Mouse (Mus musculus) embryonic facial prominence, embryonic 14.5 days (tissue): ENCODE data around the gene Clmn. TPM values are rescaled to one million over a fixed set of nuclear protein-coding genes. Genes with fewer than 3 reads are reported as not detected.
"Not testable (repeated sequence)": the region's sequence is repeated elsewhere in the genome, so short reads cannot be mapped to it uniquely, and the experiment has no call there.

Experiments used
- ATAC-seq: fragments of 200-750 bp; cut with Nextera tagmentation; 2 replicates; pipeline ENCODE4 v1.8.0; 2017; ENCODE audit warnings: low read depth, moderate number of reproducible peaks, moderate TSS enrichment
- DNase-seq: peaks from one replicate; pipeline ENCODE4 v3.0.0-alpha.2; 2015; ENCODE audit warnings: low spot score
- H3K27ac ChIP-seq: fragments of 300-500 bp; sonication (generic); replicated peaks from 2 replicates; pipeline ENCODE4 v1.5.1; 2014; ENCODE audit warnings: low read depth, mild to moderate bottlenecking, low read length, moderate library complexity
- H3K27me3 ChIP-seq: fragments of 300-500 bp; sonication (generic); replicated peaks from 2 replicates; pipeline ENCODE4 v1.6.1; 2014; ENCODE audit warnings: low read length; ENCODE audit not compliant: control insufficient read depth, insufficient read depth
- H3K36me3 ChIP-seq: fragments of 300-500 bp; sonication (generic); 2 replicates; pipeline ENCODE4 v1.6.1; 2014; ENCODE audit warnings: low read length, mixed read lengths; ENCODE audit not compliant: control insufficient read depth, insufficient read depth
- H3K4me1 ChIP-seq: fragments of 300-500 bp; sonication (generic); 2 replicates; pipeline ENCODE4 v1.6.1; 2014; ENCODE audit warnings: antibody characterized with exemption, low read length; ENCODE audit not compliant: control insufficient read depth, insufficient read depth
- H3K4me2 ChIP-seq: fragments of 300-500 bp; sonication (generic); 2 replicates; pipeline ENCODE4 v1.6.1; 2014; ENCODE audit warnings: low read depth, mild to moderate bottlenecking, low read length, moderate library complexity, mixed read lengths
- H3K4me3 ChIP-seq: fragments of 300-500 bp; sonication (generic); 2 replicates; pipeline ENCODE4 v1.5.1; 2014; ENCODE audit warnings: low read depth, mild to moderate bottlenecking, low read length
- H3K9ac ChIP-seq: fragments of 300-500 bp; sonication (generic); 2 replicates; pipeline ENCODE4 v1.6.1; 2014; ENCODE audit warnings: low read depth, mild to moderate bottlenecking, low read length, moderate library complexity, mixed read lengths
- H3K9me3 ChIP-seq: fragments of 300-500 bp; sonication (generic); 2 replicates; pipeline ENCODE4 v1.6.1; 2016; ENCODE audit warnings: low read length; ENCODE audit not compliant: control insufficient read depth
- WGBS: fragments of 180-500 bp; shearing (Covaris S2); extraction: QIAGEN DNeasy Blood & Tissue Kit; methylation state at CpG from one replicate; pipeline ENCODE4 v1.1.7; 2014; 5-methylcytosine and 5-hydroxymethylcytosine counted together
- polyA plus RNA-seq: library from polyadenylated mRNA; unstranded; fragments of >200 nt; fragmentation: Nextera tagmentation; extraction: Ambion mirVana; gene quantifications from 2 replicates; pipeline ENCODE4 v1.2.1, GENCODE M21; 2014

Clmn gene
- polyA plus RNA-seq, 1 experiment from 2014 or later: 3.2 TPM

DNA sequence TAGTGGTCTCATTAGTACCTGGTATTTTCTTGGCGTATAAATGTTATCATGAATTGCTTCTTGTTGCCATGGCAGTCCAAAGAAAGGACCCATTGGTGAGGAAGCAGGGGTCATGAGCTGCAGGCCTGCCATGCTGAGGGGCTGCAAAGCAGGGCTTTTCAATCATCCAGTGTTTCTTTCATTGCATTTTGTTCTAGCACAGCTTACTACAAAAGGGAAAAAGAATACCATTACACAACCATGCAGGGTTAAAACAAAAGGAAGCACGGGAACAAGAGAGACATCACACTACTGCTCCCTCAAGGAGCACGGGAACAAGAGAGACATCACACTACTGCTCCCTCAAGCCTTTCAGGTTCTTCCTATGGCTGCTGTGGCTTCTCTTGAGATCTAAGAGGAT lies 133.1 kb downstream of the Clmn start:
- H3K4me1 ChIP-seq: no peaks in the 10 kb centered on the region
- no peak overlapping the region for H3K27ac ChIP-seq
- 73% methylated on average over 3 of the region's 3 CpGs for WGBS
- no peak overlapping the region for H3K4me3 ChIP-seq
- no peak overlapping the region for H3K9ac ChIP-seq
- H3K27me3 ChIP-seq: no peaks in the 10 kb centered on the region
- no peak for ATAC-seq
- H3K9me3 ChIP-seq: no peaks in the 10 kb centered on the region
- no peak for DNase-seq
- peaks cover 62% of the 10 kb centered on the region for H3K36me3 ChIP-seq
- H3K4me2 ChIP-seq: no peak overlapping the region

- H3K9me3 ChIP-seq, H3K4me2 ChIP-seq, H3K9ac ChIP-seq, DNase-seq, H3K27ac ChIP-seq, H3K4me3 ChIP-seq, H3K4me1 ChIP-seq, H3K27me3 ChIP-seq, ATAC-seq: not testable (repeated sequence)
- 73% methylated on average over 2 of the region's 2 CpGs for WGBS
- peaks cover 85% of the 10 kb centered on the region for H3K36me3 ChIP-seq
These were observed 138.4 kb downstream of the Clmn start for GRCm38 (mm10) chr12:104726436-104726835.

GRCm38 (mm10) chr12:104722056-104722455 lies 142.8 kb downstream of the Clmn start:
- H3K27me3 ChIP-seq: no peaks in the 10 kb centered on the region
- DNase-seq (no peak), ATAC-seq (no peak)
- no peak overlapping the region for H3K9ac ChIP-seq
- peaks cover 67% of the 10 kb centered on the region for H3K36me3 ChIP-seq
- H3K9me3 ChIP-seq: no peaks in the 10 kb centered on the region
- no peaks in the 10 kb centered on the region for H3K4me1 ChIP-seq
- H3K4me2 ChIP-seq: no peak overlapping the region
- no peak overlapping the region for H3K27ac ChIP-seq
- WGBS: 91% methylated on average over 10 of the region's 10 CpGs
- no peak overlapping the region for H3K4me3 ChIP-seq

DNA sequence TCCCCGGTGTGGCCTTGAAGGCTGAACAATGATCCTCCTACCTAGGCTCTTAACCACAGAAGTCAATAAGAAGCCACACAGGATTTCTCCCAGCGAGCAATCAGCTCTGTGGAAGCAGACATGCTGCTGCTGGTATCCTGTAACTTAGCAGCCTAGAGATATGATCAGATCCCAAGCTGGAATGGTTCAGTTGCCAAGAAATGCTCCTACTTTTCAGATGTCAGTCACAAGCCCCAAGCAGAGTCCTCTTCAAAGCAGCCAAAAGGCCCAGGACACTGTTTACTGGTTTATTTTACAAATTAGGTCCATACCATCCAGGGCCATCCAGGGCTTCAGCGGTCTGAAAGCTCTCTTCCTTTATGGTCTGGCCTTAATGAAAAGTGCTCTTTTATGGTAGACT lies 143.9 kb downstream of the Clmn start:
- ATAC-seq: no peak
- WGBS: 70% methylated on average over 3 of the region's 3 CpGs

DNA sequence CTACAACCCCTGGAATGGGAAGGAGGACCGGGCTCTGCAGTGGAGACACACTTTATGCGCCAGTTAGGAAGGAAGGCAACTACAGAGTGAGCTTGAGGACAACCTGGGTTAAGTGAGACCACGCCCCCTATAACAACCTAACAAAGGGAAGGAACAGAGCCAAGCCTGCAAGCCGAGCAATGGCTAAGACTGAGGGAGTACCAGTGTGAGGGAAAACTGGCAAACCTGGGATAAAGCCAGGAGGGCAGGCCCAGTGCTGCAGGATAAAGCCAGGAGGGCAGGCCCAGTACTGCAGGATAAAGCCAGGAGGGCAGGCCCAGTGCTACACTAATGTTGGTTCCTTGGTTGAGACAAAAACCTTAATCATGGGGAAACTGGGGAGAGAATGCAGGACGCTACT lies 145.9 kb downstream of the Clmn start:
- WGBS: 80% methylated on average over 5 of the region's 5 CpGs
- no peak overlapping the region for H3K4me3 ChIP-seq
- H3K36me3 ChIP-seq: peaks cover 75% of the 10 kb centered on the region
- ATAC-seq (peak; percentile 53; the same call in 1 of the 2 replicates), DNase-seq (no peak)
- H3K9ac ChIP-seq: 0 out of 2 replicates have a peak overlapping the region, but pooled peaks have one; percentile 22
- no peaks in the 10 kb centered on the region for H3K9me3 ChIP-seq
- no peak overlapping the region for H3K4me2 ChIP-seq
- H3K27me3 ChIP-seq: no peaks in the 10 kb centered on the region
- no peaks in the 10 kb centered on the region for H3K4me1 ChIP-seq
- no peak overlapping the region for H3K27ac ChIP-seq

More for the DNA sequence above, 143.9 kb downstream of the Clmn start:
- H3K4me2 ChIP-seq: no peak overlapping the region
- no peak overlapping the region for H3K9ac ChIP-seq
- no peaks in the 10 kb centered on the region for H3K27me3 ChIP-seq
- H3K27ac ChIP-seq: no peak overlapping the region
- H3K4me3 ChIP-seq: no peak overlapping the region
- peak; percentile 13 for DNase-seq
- H3K4me1 ChIP-seq: no peaks in the 10 kb centered on the region
- peaks cover 68% of the 10 kb centered on the region for H3K36me3 ChIP-seq
- no peaks in the 10 kb centered on the region for H3K9me3 ChIP-seq

- Histone ChIP-seq H3K4me1 (no peaks in the 10 kb centered on the region), H3K27me3 (no peaks in the 10 kb centered on the region), H3K27ac (no peak overlapping the region), H3K9ac (no peak overlapping the region), H3K4me3 (no peak overlapping the region), H3K4me2 (no peak overlapping the region), H3K9me3 (no peaks in the 10 kb centered on the region), H3K36me3 (peaks cover 74% of the 10 kb centered on the region)
- WGBS: 37% methylated on average over 5 of the region's 5 CpGs
- ATAC-seq (no peak), DNase-seq (no peak)
These were observed 148.5 kb downstream of the Clmn start for GRCm38 (mm10) chr12:104716409-104716808.

- Histone ChIP-seq H3K4me3 (no peak overlapping the region), H3K4me2 (no peak overlapping the region), H3K27me3 (no peaks in the 10 kb centered on the region), H3K9ac (no peak overlapping the region), H3K36me3 (peaks cover 74% of the 10 kb centered on the region), H3K27ac (no peak overlapping the region), H3K4me1 (no peaks in the 10 kb centered on the region), H3K9me3 (no peaks in the 10 kb centered on the region)
- DNase-seq (no peak), ATAC-seq (no peak)
- 96% methylated on average over 5 of the region's 5 CpGs for WGBS
These were observed 149.4 kb downstream of the Clmn start for GRCm38 (mm10) chr12:104715453-104715852.

Other genes starting within 250 kb of the Clmn start
- 18.6 and 19.5 TPM in 2 replicates for gene Dicer1, start 113.1 kb downstream of the Clmn start, polyA plus RNA-seq
- 1.8 and 3.0 TPM in 2 replicates for gene Syne3, start 144.7 kb upstream of the Clmn start, polyA plus RNA-seq
- gene Glrx5, start 167.6 kb upstream of the Clmn start, polyA plus RNA-seq: 183 and 186 TPM in 2 replicates